Mouse (Mus musculus) ES-CJ7 (cell line): Measurements from ENCODE around the gene Cntfr.

Experiments
- DNase-seq: peaks from one replicate; pipeline ENCODE4 v3.0.0; 2011; ENCODE audit warnings: low read depth, low spot score

The Cntfr gene

GRCm38 (mm10) chr4:41648627-41649026 lies 48.3 kb downstream of the Cntfr start:
- DNase-seq: no peak

GRCm38 (mm10) chr4:41648157-41648556 lies 48.7 kb downstream of the Cntfr start:
- no peak for DNase-seq

- no peak for DNase-seq
These were observed 51.4 kb downstream of the Cntfr start for GRCm38 (mm10) chr4:41645488-41645887.

GRCm38 (mm10) chr4:41641199-41641822 lies 55.6 kb downstream of the Cntfr start:
- DNase-seq: no peak

GRCm38 (mm10) chr4:41639913-41640507 lies 56.9 kb downstream of the Cntfr start, which contains the start of gene Enho:
Gene Enho (minus strand): TSS chr4:41640324.
- DNase-seq: peak; percentile 73

- no peak for DNase-seq
These were observed 57.6 kb downstream of the Cntfr start for GRCm38 (mm10) chr4:41639214-41639841.

GRCm38 (mm10) chr4:41638828-41639213 lies 58.1 kb downstream of the Cntfr start:
- no peak for DNase-seq

GRCm38 (mm10) chr4:41638186-41638731 lies 58.6 kb downstream of the Cntfr start:
- DNase-seq: no peak

GRCm38 (mm10) chr4:41636882-41637635 lies 59.8 kb downstream of the Cntfr start:
- DNase-seq: no peak

- no peak for DNase-seq
These were observed 60.5 kb downstream of the Cntfr start for GRCm38 (mm10) chr4:41636366-41636765.

GRCm38 (mm10) chr4:41635906-41636305 lies 61.0 kb downstream of the Cntfr start:
- DNase-seq: no peak

- DNase-seq: no peak
These were observed 61.7 kb downstream of the Cntfr start for GRCm38 (mm10) chr4:41635224-41635623.

GRCm38 (mm10) chr4:41634631-41635030 lies 62.3 kb downstream of the Cntfr start:
- no peak for DNase-seq

- DNase-seq: no peak
These were observed 63.9 kb downstream of the Cntfr start for GRCm38 (mm10) chr4:41633001-41633400.

- DNase-seq: peak; percentile 47
These were observed 65.5 kb downstream of the Cntfr start for GRCm38 (mm10) chr4:41631390-41631789.

- DNase-seq: no peak
These were observed 66.7 kb downstream of the Cntfr start for GRCm38 (mm10) chr4:41630196-41630595.

- peak; percentile 63 for DNase-seq
These were observed 68.5 kb downstream of the Cntfr start for GRCm38 (mm10) chr4:41628202-41628927.

- no peak for DNase-seq
These were observed 74.8 kb downstream of the Cntfr start for GRCm38 (mm10) chr4:41622071-41622470.

- DNase-seq: no peak
These were observed 77.8 kb downstream of the Cntfr start for GRCm38 (mm10) chr4:41618916-41619746.
